Mouse (Mus musculus) myocyte (in vitro differentiated cells): ENCODE measurements at regions not wholly inside any gene's neighbourhood (a gene's known extent, or its start where the extent isn't known, plus 50 kb on each side); places are given as distances from the start of the nearest gene placed in this dataset.

ENCODE experiments used
- E2F4 ChIP-seq: IDR thresholded peaks from one replicate; pipeline ENCODE4 v1.6.1; 2011; ENCODE audit warnings: mild to moderate bottlenecking, control low read depth, moderate library complexity; ENCODE audit not compliant: insufficient read depth
- MAX ChIP-seq: IDR thresholded peaks from one replicate; pipeline ENCODE4 v1.6.1; 2011; ENCODE audit warnings: low read depth, mild to moderate bottlenecking, control low read depth
- MYOD1 ChIP-seq, 3 experiments: IDR thresholded peaks; one replicate each; pipeline ENCODE4 v1.6.1; 2011; ENCODE audit warnings: control low read depth in 2 of 3, low read depth in 2 of 3, mild to moderate bottlenecking in 2 of 3, moderate library complexity in 1 of 3; ENCODE audit not compliant: insufficient read length in 2 of 3, control insufficient read depth in 1 of 3
- MYOG ChIP-seq, 3 experiments: IDR thresholded peaks; one replicate each; pipeline ENCODE4 v1.6.1; 2011; ENCODE audit warnings: control low read depth in 2 of 3, low read depth in 2 of 3, mild to moderate bottlenecking in 2 of 3; ENCODE audit not compliant: insufficient read length in 2 of 3, control insufficient read depth in 1 of 3, insufficient read depth in 1 of 3
- POLR2A ChIP-seq: IDR thresholded peaks from one replicate; pipeline ENCODE4 v1.6.1; 2011; ENCODE audit warnings: low read depth, mild to moderate bottlenecking, control low read depth, moderate library complexity; ENCODE audit not compliant: insufficient read length
- REST ChIP-seq: IDR thresholded peaks from one replicate; pipeline ENCODE4 v1.6.1; 2011; ENCODE audit warnings: mild to moderate bottlenecking, control low read depth, moderate library complexity; ENCODE audit not compliant: insufficient read depth, insufficient read length
- SRF ChIP-seq: IDR thresholded peaks from one replicate; pipeline ENCODE4 v1.6.1; 2011; ENCODE audit warnings: low read depth; ENCODE audit not compliant: control insufficient read depth, insufficient read length
- TCF12 ChIP-seq: IDR thresholded peaks from one replicate; pipeline ENCODE4 v1.6.1; 2011; ENCODE audit warnings: mild to moderate bottlenecking, control low read depth; ENCODE audit not compliant: poor library complexity, insufficient read depth, severe bottlenecking
- USF1 ChIP-seq: IDR thresholded peaks from one replicate; pipeline ENCODE4 v1.6.1; 2011; ENCODE audit warnings: low read depth, mild to moderate bottlenecking, control low read depth, moderate library complexity

- TF ChIP-seq TCF12 (no peak), POLR2A (no peak), MYOD1 (IDR thresholded peaks at IDR 0.05; ENCODE audit: control insufficient read depth in 1 of 3, insufficient read length in 2 of 3, low read depth in 2 of 3) (no peak), REST (no peak), MYOG (IDR thresholded peaks at IDR 0.05; ENCODE audit: control insufficient read depth in 1 of 3, insufficient read depth in 1 of 3, insufficient read length in 2 of 3, low read depth in 2 of 3) (no peak), MAX (no peak), USF1 (no peak), SRF (no peak), E2F4 (no peak)
Measured at GRCm38 (mm10) chrX:11654976-11655375, 327.4 kb downstream of the H2al1j start.
